Mouse (Mus musculus) right cerebral cortex, adult 2 months (tissue): ENCODE measurements at regions not wholly inside any gene's neighbourhood (a gene's known extent, or its start where the extent isn't known, plus 50 kb on each side); places are given as distances from the start of the nearest gene placed in this dataset.
A peak's percentile ranks its signal among the peaks of the same experiment; 100 is the strongest.

Source experiments
- DNase-seq, 2 experiments: peaks; one replicate each; pipeline ENCODE4 v3.0.0; 2021 to 2022; ENCODE audit warnings: low spot score in 2 of 2

DNA sequence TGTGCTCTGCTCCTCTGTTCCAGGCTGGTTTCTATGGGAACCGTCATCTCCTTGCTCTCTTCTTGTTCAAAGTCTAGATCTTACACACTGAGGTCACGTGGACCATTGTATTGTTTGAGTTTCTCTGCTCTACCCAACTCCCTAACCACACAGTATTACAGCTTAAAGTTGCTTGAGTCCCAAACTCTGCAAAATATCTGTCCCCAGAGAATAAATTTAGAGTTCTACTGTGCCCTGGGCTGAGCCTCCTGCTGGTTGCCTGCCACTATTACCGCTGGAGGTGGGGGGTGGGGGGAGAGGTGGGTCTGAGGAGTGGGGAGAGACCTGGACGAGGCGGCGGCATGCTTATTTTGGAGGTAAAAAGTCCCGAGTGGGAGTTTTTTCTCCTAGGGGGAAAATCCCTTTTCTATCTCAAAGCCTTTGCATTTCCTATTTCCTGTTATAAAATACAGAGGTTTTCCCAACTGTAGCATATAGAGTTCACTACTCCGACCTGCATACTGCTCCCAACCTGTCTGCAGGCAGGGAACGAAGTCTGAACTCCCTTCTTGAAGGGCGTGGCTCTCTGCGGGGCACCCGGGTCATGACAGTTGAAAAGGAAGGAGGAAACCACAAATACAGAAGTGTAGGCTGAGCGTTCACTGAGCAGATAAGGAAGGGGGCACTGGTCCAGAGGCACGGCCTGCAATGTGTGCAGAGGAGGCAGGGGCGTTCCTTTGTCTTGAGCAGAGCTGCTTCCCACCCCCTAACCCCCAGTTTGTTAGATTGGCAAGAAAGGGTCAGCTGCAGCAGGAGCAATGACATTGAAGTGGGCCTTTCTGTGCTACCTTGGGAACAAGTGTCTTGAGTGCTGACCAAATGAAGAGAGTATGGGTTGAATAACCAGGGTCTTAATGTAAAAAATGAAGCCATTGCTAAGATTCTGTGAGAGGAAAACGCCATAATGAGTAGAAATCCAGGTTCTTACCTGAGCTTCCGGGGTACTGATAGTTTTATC, 188.7 kb downstream of the Akap7 start:
- DNase-seq = no peak

DNA sequence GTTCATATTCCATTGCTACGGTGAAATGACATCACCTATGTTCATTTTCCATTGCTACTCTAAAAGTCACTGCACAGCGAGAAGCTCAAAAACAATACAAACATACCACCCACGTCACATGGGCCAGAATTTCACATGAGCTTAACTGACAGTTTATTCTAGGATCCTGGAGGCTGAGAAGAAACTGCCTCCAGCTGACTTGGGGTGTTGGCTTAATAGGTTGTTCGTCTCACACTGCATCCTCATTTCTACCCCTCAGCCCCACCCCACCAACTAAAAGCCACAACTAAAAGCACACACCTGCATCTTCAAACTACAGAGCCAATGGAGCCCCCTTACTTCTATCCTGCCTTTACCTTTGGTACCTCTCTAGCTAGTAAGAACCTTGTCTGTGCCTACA, 187.0 kb upstream of the Arg1 start:
- DNase-seq = no peak

DNA sequence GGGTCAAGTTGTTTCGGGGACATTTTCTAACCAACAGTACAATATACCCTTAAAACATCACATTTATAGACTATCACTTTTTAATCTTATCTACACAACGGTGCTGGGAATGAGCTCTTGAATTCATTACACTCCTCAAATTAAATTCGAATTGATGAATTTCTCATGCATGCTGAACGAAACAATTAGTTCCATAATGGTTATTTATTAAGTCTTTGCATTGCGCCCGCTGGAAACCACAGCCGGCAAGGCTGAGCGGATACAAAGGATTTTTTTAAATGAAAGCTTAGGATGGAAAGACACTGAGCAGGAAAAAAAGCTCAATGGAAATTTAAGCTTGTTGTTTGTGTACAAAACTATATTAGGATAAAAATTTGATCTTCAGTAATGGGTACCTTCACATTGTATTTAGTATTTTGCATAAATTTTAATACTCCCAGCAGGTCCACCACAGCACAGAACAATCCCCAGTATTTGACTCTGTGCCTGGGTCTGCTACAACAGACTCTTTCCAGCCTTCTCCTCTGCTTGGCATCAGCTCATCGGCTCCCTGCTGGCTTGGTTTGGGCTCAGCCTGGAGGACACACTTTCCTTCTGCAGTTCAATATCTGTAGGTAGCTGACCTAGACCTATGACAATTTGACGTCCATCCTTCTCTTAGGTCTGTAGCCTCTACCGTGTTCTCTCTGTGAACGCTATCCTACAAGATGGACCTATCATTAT, 185.3 kb upstream of the Arg1 start:
- no peak for DNase-seq

DNA sequence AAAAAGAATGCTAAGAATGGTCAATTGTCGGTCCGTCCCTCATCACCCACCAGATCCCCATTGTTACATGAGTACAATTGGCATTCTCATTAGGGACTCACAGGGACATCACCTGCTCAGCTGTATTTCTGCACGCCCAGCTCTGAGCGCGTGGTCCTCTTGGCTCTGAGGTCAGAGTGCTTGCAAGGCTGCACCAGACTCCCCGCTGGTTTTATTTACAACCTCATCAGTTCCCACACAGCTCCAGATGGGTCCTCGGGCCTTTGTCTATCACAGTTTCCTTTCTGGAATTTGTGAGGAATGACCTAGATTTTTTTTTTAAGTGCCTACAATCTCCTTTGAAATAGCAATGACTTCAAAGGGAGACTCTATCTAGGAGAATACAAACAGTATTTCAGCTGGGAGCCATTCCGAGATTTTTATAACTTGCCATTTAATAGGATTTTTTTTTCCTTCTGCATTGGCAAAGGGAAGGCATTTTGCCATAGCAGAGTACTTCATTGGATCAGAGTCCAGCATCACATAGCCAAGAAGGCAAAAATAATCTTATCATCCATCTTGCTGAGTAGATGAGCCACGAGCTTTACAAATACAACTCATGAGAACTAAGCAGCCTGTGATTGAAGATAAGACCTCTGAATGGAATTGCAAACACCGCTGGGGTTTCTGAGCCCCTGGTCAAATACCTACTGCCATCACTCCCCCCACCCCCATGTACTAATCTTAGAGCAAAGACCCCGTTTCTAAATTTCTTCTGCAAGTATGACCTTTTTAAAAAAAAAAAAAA, 184.5 kb upstream of the Arg1 start:
- DNase-seq = peak; percentile 27 to 38

DNA sequence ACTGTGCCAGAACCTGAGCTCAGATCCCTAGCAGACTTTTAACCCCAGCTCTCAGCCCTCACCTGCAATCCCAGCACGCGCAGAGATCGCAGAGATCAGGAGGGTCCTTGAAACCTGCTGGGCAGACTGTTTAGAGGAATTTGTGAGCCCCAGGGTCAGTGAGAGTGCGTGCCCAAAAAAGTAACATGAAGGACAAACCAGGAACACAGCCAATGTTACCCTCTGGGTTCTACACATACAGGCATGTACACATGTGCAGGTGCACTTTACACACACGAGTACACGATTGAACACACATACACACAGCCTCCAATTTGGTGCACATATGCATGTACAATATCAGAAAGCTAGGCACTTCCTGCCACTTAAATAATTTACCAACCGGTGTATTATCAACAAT, 183.9 kb upstream of the Arg1 start:
- DNase-seq = no peak

DNA sequence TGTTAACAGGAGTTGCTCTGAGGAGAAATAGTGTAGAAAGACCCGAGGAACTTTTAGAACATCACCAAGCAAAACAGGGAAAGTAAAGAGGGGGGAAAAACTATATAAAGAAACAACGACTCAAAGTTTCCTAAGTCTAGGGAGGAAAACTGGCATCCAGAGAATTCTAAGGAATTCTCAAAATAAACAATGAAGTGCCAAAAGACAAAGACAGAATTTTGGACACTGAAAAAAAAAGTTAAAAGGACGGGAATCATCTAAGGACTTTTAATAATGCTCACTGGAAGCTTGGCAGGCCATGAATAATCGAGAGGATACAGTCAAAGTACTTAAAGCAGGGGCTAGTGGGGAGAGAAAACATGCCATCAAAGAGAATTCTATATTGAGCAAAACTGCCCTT, 170.8 kb upstream of the Arg1 start:
- no peak for DNase-seq

DNA sequence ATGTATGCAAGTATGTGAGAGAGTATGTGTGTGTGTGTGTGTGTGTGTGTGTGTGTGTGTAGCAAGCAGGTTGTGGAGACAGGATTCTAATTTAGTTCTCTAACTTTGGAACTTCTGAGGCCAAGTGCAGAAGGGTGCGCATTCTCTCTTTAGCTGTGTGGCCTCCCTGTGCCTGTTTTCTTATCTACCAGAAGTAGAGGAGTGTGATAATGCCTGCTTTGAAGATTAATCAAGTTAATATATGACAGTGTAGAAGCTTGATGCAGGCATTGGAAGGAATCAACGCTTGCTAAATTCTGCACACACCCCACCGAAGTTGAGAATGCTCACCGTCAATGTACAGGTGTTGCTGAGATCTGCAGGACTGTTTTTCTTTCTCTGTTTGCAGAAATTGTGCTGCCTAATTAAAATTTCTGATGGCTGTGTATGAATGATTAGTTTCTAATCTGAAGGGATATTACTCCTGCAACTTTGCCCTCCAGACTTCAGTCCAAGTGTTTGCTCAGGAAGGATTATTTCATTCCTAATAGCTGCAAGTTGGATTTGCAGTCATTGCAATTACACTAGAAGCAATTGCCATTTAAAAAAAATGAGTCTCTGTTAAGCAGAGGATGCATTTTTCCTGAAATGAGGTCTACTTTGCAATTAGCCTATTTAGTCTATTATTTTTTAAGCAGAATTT, 162.6 kb upstream of the Arg1 start:
- no peak for DNase-seq

DNA sequence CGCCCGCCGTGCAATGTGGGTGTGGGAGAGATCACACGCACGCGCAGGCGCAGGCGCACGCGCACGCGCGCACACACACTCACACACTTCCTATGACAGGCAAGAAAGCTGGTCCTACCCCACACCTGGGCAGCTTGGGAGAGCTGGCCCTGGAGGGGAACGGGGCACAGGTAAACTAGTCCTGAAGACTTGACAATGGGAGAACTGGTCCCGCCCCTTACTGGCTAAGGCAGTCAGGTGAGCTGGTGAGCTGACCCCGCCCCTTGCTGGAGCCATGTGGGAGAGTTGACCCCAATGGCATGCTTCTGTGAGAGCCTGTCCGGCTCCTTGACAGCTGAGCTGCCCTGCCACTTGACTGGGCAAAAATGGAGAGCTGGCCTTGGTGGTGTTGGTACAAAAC, 159.5 kb upstream of the Arg1 start:
- no peak for DNase-seq

DNA sequence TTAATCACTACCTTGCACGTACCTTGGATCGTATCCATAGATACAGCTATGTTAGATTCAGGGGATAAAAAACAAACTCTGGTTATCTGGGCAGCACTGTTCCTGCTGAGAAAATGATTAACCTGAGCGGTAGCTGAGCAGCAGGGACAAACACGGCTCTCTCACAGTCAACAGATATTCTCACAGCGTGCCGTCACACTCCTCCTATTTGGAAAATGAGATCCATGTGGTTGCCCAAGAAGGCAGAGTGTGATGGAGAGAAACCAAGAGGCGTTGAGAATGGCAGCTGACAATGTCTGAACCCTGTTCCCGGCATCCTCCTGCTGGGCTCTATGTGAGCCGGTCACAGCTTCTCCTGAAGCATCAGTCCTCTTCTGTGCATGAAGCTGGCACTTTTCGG, 155.6 kb upstream of the Arg1 start:
- no peak for DNase-seq

DNA sequence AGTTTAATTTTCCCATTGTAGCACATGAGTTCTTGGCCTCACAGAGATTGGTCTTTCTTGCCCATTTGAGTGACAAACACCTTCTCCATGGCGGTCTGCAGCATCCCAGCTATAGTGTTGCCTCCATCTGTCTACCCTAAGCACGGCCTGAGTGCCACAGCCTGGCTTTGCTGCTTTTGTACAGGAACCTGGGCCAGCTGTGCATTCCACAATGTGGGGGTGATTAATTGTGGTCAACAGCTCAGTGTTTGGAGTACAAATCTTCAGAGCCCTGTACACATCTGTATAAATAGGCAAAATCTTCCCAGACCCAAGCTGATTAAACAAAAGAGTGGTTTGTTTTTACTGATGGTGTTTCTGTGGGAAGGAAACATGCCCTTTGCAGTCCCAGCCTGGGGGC, 145.3 kb upstream of the Arg1 start:
- DNase-seq = no peak

DNA sequence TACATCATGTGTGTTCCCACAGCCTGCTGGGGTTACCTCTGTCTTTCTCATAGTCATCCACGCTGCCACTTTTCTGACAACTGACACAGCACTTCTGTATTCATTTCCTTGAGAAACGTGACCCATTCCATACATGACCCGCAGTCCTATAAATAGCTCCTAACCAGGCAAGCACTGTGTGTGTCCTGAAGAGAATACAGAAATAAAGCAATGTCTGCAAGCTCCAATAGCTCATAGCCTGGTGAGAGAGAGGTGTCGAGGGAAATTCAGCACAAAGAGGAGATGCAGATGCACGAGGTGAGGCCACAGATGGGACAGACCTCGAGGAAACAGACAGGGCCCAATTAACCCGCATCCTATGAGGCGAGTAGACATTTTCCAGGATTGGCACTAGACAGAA, 141.0 kb upstream of the Arg1 start:
- DNase-seq = no peak

DNA sequence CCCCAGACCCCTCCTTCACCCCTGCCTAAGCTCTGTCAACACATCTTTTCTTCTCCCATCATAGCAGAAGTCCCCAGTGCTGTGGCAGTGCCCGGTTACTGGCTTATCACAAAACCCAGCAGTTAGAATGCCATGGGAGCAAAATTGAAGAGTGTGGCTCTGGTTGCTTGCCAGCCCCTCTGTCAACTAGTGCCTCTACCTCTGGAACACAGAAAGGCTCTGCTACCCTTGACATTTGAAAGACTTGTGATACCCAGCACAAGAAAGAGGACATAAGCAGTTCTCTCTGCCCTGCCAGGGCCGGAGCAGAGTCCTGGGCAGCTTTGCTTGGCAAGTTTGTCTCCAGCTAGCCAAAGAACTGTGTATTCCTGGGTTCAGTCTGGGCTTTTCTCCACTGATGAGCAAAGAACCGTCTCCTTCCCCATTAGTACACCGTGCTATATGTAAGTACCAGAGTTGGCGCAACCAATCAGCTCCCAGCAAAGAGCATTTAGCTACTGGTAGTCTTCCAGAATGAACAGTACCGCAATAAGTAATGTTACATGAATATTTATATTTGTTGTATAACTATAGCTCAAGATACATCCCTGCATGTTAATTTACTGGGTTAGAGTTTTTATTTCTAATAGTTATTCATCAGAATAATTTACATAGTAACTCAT, 137.5 kb upstream of the Arg1 start:
- no peak for DNase-seq

DNA sequence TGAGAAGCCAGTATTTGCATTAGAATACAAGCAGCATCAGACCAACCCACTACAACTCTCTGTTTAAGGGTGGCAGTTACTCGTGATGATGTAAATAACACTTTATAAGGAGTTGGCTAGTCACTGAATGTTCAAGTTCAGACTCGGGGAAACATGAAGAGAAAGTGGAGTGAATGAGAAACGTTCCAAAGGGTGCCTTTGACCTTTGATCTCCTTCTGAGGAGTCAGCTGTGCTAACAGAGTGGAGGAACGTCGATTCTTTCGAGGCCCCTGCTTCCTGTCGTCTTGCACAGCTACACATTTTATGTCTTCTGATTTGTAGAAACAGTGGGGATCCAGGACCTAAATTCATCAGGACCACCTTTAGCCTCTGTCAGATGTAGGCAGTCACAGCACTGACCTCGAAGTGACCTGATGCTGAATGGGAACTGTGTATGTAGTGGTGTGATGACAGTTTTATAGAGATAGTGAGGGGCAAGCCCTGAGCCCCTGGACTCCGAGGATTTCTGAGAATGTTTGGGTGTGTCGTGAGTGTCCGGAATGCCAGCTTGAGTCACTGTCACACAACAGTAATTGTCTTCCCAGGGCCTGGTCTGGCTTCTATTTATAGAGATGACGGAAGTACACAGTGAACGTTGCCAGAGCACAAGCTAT, 134.2 kb upstream of the Arg1 start:
- DNase-seq = no peak

DNA sequence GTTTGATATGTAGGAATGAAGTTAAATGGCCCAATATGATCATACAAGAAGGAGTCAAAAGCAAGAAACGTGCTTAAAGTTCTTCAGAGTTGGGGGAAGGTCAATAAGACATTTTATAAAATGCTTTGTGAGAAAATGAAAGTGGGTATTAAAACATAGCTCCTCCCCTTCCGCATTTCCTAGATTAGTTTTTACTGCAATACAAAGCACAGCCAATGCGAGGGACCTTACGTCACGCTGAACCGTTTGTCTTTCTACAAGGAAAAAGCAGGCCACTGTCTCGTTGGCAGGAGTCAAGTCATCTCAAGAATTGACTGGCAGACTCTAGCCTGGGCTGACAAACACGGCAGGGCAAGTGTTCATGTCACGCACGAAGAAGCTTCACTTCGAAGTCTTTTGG, 131.4 kb upstream of the Arg1 start:
- DNase-seq = no peak

DNA sequence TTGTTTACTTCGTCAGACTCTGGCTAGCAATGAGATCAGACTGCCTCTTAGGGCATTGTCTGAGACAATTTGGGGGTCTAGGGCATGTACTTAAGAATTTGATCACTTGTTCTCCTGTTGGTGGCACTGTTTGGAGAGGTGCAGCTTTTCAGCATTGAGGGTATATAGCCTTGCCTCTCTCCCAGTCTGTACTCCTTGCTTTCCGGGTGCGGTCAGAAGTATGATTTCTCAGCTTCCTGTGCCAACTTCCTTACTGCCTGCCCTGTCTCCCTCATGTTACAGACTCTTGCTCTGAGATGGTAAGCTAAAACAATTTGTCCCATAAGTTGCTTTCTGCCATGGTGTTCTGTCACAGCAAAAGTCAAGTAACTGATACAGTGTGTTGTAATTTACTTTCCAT, 124.7 kb upstream of the Arg1 start:
- DNase-seq = no peak

DNA sequence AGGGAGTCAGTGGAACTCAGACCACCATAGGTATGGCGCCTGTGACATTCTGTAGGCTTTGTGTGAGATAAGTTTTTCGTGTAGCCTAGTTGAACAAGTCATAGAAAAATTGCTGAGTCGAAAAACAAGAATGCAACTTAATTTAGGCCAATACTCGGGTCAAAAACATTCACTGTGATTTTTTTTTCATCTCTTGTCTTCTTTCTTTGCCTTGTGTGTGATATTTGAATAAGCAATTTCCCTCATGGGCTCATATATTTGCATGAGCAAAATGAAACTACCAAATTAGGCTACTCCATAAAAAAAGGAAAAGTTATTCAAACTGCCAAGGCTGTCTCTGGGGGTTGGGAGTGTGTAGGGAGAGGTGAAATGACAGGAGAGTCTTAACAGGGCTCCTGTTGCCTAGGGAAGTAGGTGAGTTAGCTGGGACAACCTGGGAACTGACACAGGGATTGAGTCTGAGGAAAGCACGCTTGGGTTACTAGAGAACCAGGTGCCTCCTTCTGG, 124.1 kb upstream of the Arg1 start:
- DNase-seq = no peak

DNA sequence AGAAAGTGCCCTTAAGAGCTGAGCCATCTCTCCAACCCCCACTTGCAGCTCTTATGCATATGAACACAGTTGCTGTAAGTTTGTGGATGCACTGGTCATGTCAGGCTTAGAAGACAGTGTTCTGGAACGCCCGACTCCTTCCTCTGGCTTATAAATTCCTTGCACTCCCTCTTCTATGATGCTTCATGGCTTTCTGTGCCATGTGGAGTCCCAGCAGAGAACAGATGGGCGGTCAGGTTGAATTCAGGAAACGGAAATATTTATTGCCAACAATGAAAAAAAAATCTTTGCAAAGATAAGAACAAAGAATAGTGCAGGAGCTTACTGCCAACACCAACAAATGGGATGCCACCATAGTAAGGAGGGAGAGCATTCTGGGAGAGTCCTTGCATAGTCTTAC, 113.9 kb upstream of the Arg1 start:
- no peak for DNase-seq

DNA sequence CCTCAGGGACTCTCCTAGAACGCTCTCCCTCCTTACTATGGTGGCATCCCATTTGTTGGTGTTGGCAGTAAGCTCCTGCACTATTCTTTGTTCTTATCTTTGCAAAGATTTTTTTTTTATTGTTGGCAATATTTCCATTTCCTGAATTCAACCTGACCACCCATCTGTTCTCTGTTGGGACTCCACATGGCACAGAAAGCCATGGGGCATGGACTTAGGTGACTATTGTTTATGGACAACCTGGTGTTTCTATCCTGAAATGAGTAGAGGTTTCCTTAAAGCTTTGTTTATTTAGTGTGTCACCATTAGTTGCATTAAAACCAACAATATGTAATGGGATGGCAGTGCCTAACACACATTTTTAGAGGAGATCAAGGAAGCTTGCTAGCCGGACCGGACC, 112.6 kb upstream of the Arg1 start:
- DNase-seq = no peak

DNA sequence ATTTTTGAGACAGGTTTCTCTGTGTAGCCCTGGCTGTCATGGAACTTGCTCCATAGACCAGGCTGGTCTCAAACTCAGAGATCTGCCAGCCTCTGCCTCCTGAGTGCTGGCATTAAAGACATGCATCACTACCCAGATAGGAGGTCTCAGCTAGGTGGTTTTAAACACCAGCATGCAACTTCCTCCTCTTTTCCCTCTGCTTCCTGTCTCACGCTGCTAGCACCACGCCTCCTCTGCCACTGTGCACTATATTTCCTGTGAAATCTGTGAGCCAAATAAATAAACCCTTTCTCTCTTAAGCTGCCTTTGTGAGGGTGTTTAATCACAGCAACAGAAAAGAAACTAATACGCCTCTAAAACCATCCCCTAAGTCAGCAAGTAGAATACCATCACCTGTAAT, 109.6 kb upstream of the Arg1 start:
- no peak for DNase-seq

DNA sequence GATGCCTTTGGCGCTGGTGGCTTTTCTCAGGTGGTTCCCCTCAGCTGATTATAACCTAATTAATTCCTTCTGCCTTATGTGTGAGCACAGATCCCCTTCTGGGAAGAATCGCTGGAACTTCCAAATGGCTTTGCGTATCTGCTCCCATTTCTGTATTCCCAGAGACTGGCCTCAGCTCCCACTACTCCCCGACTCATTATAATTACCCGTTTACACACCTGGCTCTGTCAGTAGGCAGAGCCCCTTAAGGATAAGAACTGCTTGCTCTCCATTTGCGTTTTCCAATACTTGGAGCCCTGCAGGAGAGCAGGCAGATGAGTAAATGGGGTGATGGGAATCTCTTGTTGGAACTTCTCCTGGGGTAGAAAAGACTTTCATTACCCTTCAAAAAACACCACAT, 108.1 kb upstream of the Arg1 start:
- DNase-seq = no peak

DNA sequence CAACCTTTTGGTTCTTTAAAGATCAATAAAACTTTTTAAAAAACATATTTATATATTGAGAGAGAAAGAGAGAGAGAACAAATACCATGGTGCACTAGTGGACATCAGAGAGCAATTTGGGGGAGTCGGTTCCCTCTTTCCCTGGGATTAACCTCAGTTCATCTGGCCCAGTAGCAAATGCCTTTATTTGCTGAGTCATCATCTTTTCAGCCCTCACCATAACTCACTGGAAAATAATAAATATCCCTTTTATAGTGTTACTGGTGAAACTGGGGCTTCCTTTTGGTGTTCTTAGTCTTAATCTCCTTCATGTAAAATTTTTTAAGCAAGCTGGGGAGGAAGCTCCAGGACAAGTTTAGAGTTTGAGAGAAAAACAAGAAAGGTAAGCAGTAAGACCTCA, 105.3 kb upstream of the Arg1 start:
- no peak for DNase-seq
